Mouse (Mus musculus): ENCODE measurements around the gene Ciao2b. TPM values are rescaled to one million over a fixed set of nuclear protein-coding genes. Genes with fewer than 3 reads are reported as not detected.

Gene Ciao2b
- total RNA-seq, 4 experiments from 2014 or later, result 36.1 to 46.5 (median 41.2) TPM

Other genes with a start within 250 kb of the Ciao2b start
- 1 to 10 TPM; 4.0 to 4.9 (median 4.7) TPM for gene Cmtm4, start 246.2 kb downstream of the Ciao2b start, total RNA-seq (2022)
- gene Dync1li2, start 198.9 kb downstream of the Ciao2b start, total RNA-seq (2022), result 100 to 1,000 TPM in 1 of 4 experiments, 10 to 100 TPM in 3; 63.1 to 122 (median 75.8) TPM
- gene Terb1, start 132.1 kb downstream of the Ciao2b start, total RNA-seq (2022), result not detected
- 10 to 100 TPM; 21.5 to 29.2 (median 25.0) TPM for gene Nae1, start 107.3 kb downstream of the Ciao2b start, total RNA-seq (2022)
- gene Car7, start 107.3 kb downstream of the Ciao2b start, total RNA-seq (2022), result 1 to 10 TPM in 2 of 4 experiments, under 1 TPM in 2; 0.21 to 1.2 (median 0.68) TPM
- gene Pdp2, start 50.5 kb downstream of the Ciao2b start, total RNA-seq (2022), result 1 to 10 TPM; 2.0 to 4.6 (median 4.4) TPM
- under 1 TPM in 1 of 4 experiments, not detected in 3; 0.47 TPM for gene Cdh16, start 17.6 kb downstream of the Ciao2b start, total RNA-seq (2022)
- 1 to 10 TPM; 3.7 to 9.5 (median 5.0) TPM for gene Rrad, start 10.6 kb downstream of the Ciao2b start, total RNA-seq (2022)
- not detected for gene Ces2a, start 92.0 kb upstream of the Ciao2b start, total RNA-seq (2022)
- under 1 TPM in 1 of 4 experiments, not detected in 3; 0.09 TPM for gene Ces2b, start 189.6 kb upstream of the Ciao2b start, total RNA-seq (2022)
- gene Ces2c, start 205.1 kb upstream of the Ciao2b start, total RNA-seq (2022), result under 1 TPM; 0.27 to 0.80 (median 0.44) TPM